Mouse (Mus musculus) left cerebral cortex, adult 18-20 months (tissue): Measurements from ENCODE around the gene Stx18. TPM values are rescaled to one million over a fixed set of nuclear protein-coding genes. Genes with fewer than 3 reads are reported as not detected.

Source experiments
- total RNA-seq, 2 experiments: library from RNA; stranded (reverse); gene quantifications; 2 replicates each; pipeline ENCODE4 v1.2.3; 2021

The Stx18 gene
- total RNA-seq, 2 experiments from 2014 or later: 35.8 to 36.7 TPM

Other genes with a start within 250 kb of the Stx18 start
- gene Msx1, start 214.2 kb upstream of the Stx18 start, total RNA-seq: 1 to 10 TPM; 4.5 to 4.9 TPM
- gene Nsg1, start 121.2 kb downstream of the Stx18 start, total RNA-seq: 100 to 1,000 TPM; 457 to 466 TPM
- 10 to 100 TPM; 19.2 to 19.3 TPM for gene Zbtb49, start 181.7 kb downstream of the Stx18 start, total RNA-seq
- 10 to 100 TPM; 10.1 to 10.3 TPM for gene Lyar, start 181.7 kb downstream of the Stx18 start, total RNA-seq
- gene Tmem128, start 221.4 kb downstream of the Stx18 start, total RNA-seq: 10 to 100 TPM; 28.4 TPM
- gene Otop1, start 237.2 kb downstream of the Stx18 start, total RNA-seq: not detected